Mouse (Mus musculus) thymus, adult 2 months (tissue): Measurements from ENCODE around the gene Zfp704.

Experiments used
- CTCF ChIP-seq: fragments of 200-500 bp; IDR thresholded peaks from 2 replicates; pipeline ENCODE4 v1.5.1; 2012; ENCODE audit warnings: mild to moderate bottlenecking, control low read depth, low read length, moderate library complexity, borderline replicate concordance; ENCODE audit not compliant: control insufficient read depth, poor library complexity, insufficient read depth; ENCODE audit errors: extremely low read depth
- POLR2A ChIP-seq: fragments of 200-500 bp; IDR thresholded peaks from 2 replicates; pipeline ENCODE4 v1.6.1; 2012; ENCODE audit warnings: mild to moderate bottlenecking, low read length, control low read depth, moderate library complexity; ENCODE audit not compliant: control insufficient read depth, poor library complexity, insufficient read depth; ENCODE audit errors: extremely low read depth

GRCm38 (mm10) chr3:9480936-9481335 is 128.9 kb downstream of the Zfp704 start:
- TF ChIP-seq CTCF (no peak), POLR2A (no peak)
